Mouse (Mus musculus) erythroblast, embryonic 14.5 days (primary cell): Measurements from ENCODE around the gene Tle6.

Source experiments
- GATA1 ChIP-seq: IDR thresholded peaks from 2 replicates; pipeline ENCODE4 v1.6.1; 2012; ENCODE audit warnings: low read length, inconsistent platforms, mixed read lengths
- TAL1 ChIP-seq: IDR thresholded peaks from 3 replicates; pipeline ENCODE4 v1.6.1; 2012; ENCODE audit warnings: low read length, inconsistent platforms, mixed read lengths

DNA sequence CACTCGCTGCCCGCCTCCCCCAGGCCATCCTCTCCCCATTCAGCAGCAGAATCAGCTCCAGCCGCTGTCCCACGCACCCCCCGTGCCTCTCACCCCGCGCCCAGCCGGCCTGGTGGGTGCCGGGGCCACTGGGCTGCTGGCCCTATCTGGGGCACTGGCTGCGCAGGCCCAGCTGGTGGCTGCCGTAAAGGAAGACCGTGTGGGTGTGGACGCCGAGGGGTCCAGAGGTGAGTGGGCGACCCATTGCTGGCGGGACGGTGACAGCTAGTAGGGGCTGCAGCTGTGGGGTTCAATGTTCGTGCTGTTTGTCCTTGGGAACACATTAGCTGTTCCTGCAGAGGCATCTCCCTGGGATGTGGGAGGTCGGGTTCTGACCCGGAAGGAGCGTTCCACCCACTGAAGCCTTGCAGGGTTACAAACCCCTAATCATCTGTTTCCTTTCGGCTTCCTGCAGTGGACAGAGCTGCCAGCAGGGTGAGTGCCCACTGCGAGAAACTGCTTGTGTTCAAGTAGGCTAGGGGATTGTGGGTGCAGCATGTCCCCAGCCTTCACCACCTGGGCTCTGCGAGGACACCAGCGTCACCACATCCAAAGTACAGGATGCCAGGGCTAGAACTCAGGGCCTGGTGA, 20.3 kb downstream of the Tle6 start:
- TF ChIP-seq GATA1 (no peak), TAL1 (no peak)
